Mouse (Mus musculus) cerebellum, postnatal 25 days (tissue): ENCODE measurements at regions not wholly inside any gene's neighbourhood (a gene's known extent, or its start where the extent isn't known, plus 50 kb on each side); places are given as distances from the start of the nearest gene placed in this dataset.

Source experiments
- DNase-seq, 2 experiments: peaks; one replicate each; pipeline ENCODE4 v3.0.0; 2021; ENCODE audit warnings: mixed read lengths in 2 of 2

- no peak for DNase-seq
These were observed 161.0 kb downstream of the Bmp7 start for GRCm38 (mm10) chr2:172779096-172779495.

- no peak for DNase-seq
These were observed 157.4 kb downstream of the Bmp7 start for GRCm38 (mm10) chr2:172782686-172783085.

GRCm38 (mm10) chr2:172786297-172786696 lies 153.8 kb downstream of the Bmp7 start:
- DNase-seq = no peak

GRCm38 (mm10) chr2:172787203-172787944 lies 152.7 kb downstream of the Bmp7 start:
- no peak for DNase-seq

- no peak for DNase-seq
These were observed 150.9 kb downstream of the Bmp7 start for GRCm38 (mm10) chr2:172789260-172789659.

GRCm38 (mm10) chr2:172792555-172792954 lies 147.6 kb downstream of the Bmp7 start:
- no peak for DNase-seq

GRCm38 (mm10) chr2:172793991-172794390 lies 146.1 kb downstream of the Bmp7 start:
- no peak for DNase-seq

GRCm38 (mm10) chr2:172794771-172795170 lies 145.3 kb downstream of the Bmp7 start:
- DNase-seq = no peak

- no peak for DNase-seq
These were observed 144.0 kb downstream of the Bmp7 start for GRCm38 (mm10) chr2:172796104-172796503.

GRCm38 (mm10) chr2:172796955-172797354 lies 143.2 kb downstream of the Bmp7 start:
- DNase-seq = no peak

GRCm38 (mm10) chr2:172799951-172800350 lies 140.2 kb downstream of the Bmp7 start:
- no peak for DNase-seq

- no peak for DNase-seq
These were observed 139.3 kb downstream of the Bmp7 start for GRCm38 (mm10) chr2:172800801-172801200.

- no peak for DNase-seq
These were observed 138.3 kb downstream of the Bmp7 start for GRCm38 (mm10) chr2:172801804-172802203.

- no peak for DNase-seq
These were observed 132.7 kb downstream of the Bmp7 start for GRCm38 (mm10) chr2:172807446-172807845.

- no peak for DNase-seq
These were observed 130.8 kb downstream of the Bmp7 start for GRCm38 (mm10) chr2:172809306-172809705.

GRCm38 (mm10) chr2:172813319-172813718 lies 126.8 kb downstream of the Bmp7 start:
- no peak for DNase-seq

- no peak for DNase-seq
These were observed 126.2 kb downstream of the Bmp7 start for GRCm38 (mm10) chr2:172813906-172814305.

- DNase-seq = no peak
These were observed 125.0 kb downstream of the Bmp7 start for GRCm38 (mm10) chr2:172815146-172815545.

- no peak for DNase-seq
These were observed 122.9 kb downstream of the Bmp7 start for GRCm38 (mm10) chr2:172817058-172817745.
